Mouse (Mus musculus) CH12.LX (cell line): ENCODE measurements around the gene Ntm. TPM values are rescaled to one million over a fixed set of nuclear protein-coding genes. Genes with fewer than 3 reads are reported as not detected.

Experiments used
- DNase-seq: peaks from one replicate; pipeline ENCODE4 v3.0.0-alpha.2; 2013; ENCODE audit errors: extremely low read depth
- H3K27ac ChIP-seq: 2 replicates; pipeline ENCODE4 v1.5.1; 2012; ENCODE audit warnings: low read depth, mild to moderate bottlenecking, control low read depth, moderate library complexity; ENCODE audit not compliant: insufficient read depth
- H3K27me3 ChIP-seq: replicated peaks from 2 replicates; pipeline ENCODE3; 2012; ENCODE audit warnings: inconsistent platforms
- H3K36me3 ChIP-seq, 2 experiments: replicated peaks in 1 of 2; 2 replicates each; pipeline versions ENCODE3 to v1.6.1; 2012; ENCODE audit warnings: inconsistent platforms in 1 of 2, low read length in 1 of 2, mild to moderate bottlenecking in 1 of 2, mixed read lengths in 1 of 2, moderate library complexity in 1 of 2; ENCODE audit not compliant: control insufficient read depth in 1 of 2, insufficient read depth in 1 of 2
- H3K4me1 ChIP-seq, 2 experiments: 2 replicates each; pipeline ENCODE4 v1.6.1; 2012; ENCODE audit warnings: inconsistent platforms in 1 of 2, moderate library complexity in 1 of 2; ENCODE audit not compliant: insufficient read depth in 2 of 2, control insufficient read depth in 1 of 2
- H3K4me2 ChIP-seq: 2 replicates; pipeline ENCODE4 v1.6.1; 2012; ENCODE audit warnings: low read depth, mild to moderate bottlenecking, control low read depth; ENCODE audit not compliant: poor library complexity, insufficient read depth, severe bottlenecking
- H3K4me3 ChIP-seq, 3 experiments: fragments of 150-350 bp in 1 of 3; sonication (generic) in 1 of 3; replicated peaks in 1 of 3; 2 replicates each; pipeline versions ENCODE3 to v1.5.1; 2011 to 2012; ENCODE audit warnings: low read depth in 2 of 3, low read length in 2 of 3, mild to moderate bottlenecking in 2 of 3, moderate library complexity in 2 of 3, control low read depth in 1 of 3, improper control_type of control experiment in 1 of 3, inconsistent platforms in 1 of 3, mixed read lengths in 1 of 3; ENCODE audit not compliant: poor library complexity in 1 of 3
- H3K79me2 ChIP-seq: replicated peaks from 2 replicates; pipeline ENCODE4 v1.6.1; 2012; ENCODE audit warnings: mild to moderate bottlenecking, moderate library complexity; ENCODE audit not compliant: control insufficient read depth, poor library complexity, insufficient read depth, severe bottlenecking; ENCODE audit errors: extremely low read depth
- H3K9ac ChIP-seq: 2 replicates; pipeline ENCODE4 v1.6.1; 2012; ENCODE audit warnings: low read depth, mild to moderate bottlenecking, control low read depth, moderate library complexity; ENCODE audit not compliant: insufficient read depth
- H3K9me3 ChIP-seq: replicated peaks from 2 replicates; pipeline ENCODE3; 2012; ENCODE audit warnings: low read length, inconsistent platforms, mixed read lengths
- CHD1 ChIP-seq: IDR thresholded peaks from 2 replicates; pipeline ENCODE4 v1.6.1; 2012; ENCODE audit warnings: low read depth, low read length, improper control_type of control experiment, inconsistent platforms
- E2F4 ChIP-seq: IDR thresholded peaks from 2 replicates; pipeline ENCODE4 v1.6.1; 2011; ENCODE audit warnings: low read depth, low read length, improper control_type of control experiment; ENCODE audit not compliant: insufficient replicate concordance
- ELF1 ChIP-seq: IDR thresholded peaks from 2 replicates; pipeline ENCODE4 v1.6.1; 2014; ENCODE audit warnings: low read depth, mild to moderate bottlenecking, inconsistent platforms, low read length, improper control_type of control experiment
- EP300 ChIP-seq: IDR thresholded peaks from 2 replicates; pipeline ENCODE4 v1.6.1; 2011; ENCODE audit warnings: low read length, improper control_type of control experiment
- GABPA ChIP-seq: IDR thresholded peaks from 2 replicates; pipeline ENCODE4 v1.6.1; 2012; ENCODE audit warnings: low read depth, low read length, improper control_type of control experiment, inconsistent platforms; ENCODE audit not compliant: insufficient replicate concordance
- IRF4 ChIP-seq: IDR thresholded peaks from 2 replicates; pipeline ENCODE4 v1.6.1; 2014; ENCODE audit warnings: low read depth, mild to moderate bottlenecking, inconsistent platforms, low read length, improper control_type of control experiment
- JUND ChIP-seq: conservative IDR thresholded peaks from 2 replicates; pipeline ENCODE4 v1.6.1; 2011; ENCODE audit warnings: low read depth, low read length, improper control_type of control experiment
- KAT2A ChIP-seq: IDR thresholded peaks from 2 replicates; pipeline ENCODE4 v1.6.1; 2012; ENCODE audit warnings: low read length, improper control_type of control experiment, inconsistent platforms; ENCODE audit not compliant: insufficient replicate concordance
- MAFK ChIP-seq: IDR thresholded peaks from 2 replicates; pipeline ENCODE4 v1.6.1; 2011; ENCODE audit warnings: low read length, improper control_type of control experiment; ENCODE audit not compliant: insufficient replicate concordance
- MAX ChIP-seq: IDR thresholded peaks from 2 replicates; pipeline ENCODE4 v1.6.1; 2011; ENCODE audit warnings: low read length, improper control_type of control experiment
- NRF1 ChIP-seq: IDR thresholded peaks from 2 replicates; pipeline ENCODE4 v1.6.1; 2014; ENCODE audit warnings: low read depth, mild to moderate bottlenecking, inconsistent platforms, low read length, improper control_type of control experiment, moderate library complexity
- PAX5 ChIP-seq: IDR thresholded peaks from 2 replicates; pipeline ENCODE4 v1.6.1; 2012; ENCODE audit warnings: low read length, inconsistent platforms, mixed read lengths
- POLR2A ChIP-seq: IDR thresholded peaks from 2 replicates; pipeline ENCODE4 v1.6.1; 2011; ENCODE audit warnings: low read depth, mild to moderate bottlenecking, improper control_type of control experiment, low read length
- POLR2AphosphoS2 ChIP-seq: IDR thresholded peaks from 2 replicates; pipeline ENCODE4 v1.6.1; 2011; ENCODE audit warnings: low read depth, low read length, improper control_type of control experiment
- RAD21 ChIP-seq: IDR thresholded peaks from 2 replicates; pipeline ENCODE4 v1.6.1; 2011; ENCODE audit warnings: low read depth, mild to moderate bottlenecking, low read length, improper control_type of control experiment, moderate library complexity
- RCOR1 ChIP-seq: conservative IDR thresholded peaks from 2 replicates; pipeline ENCODE4 v1.6.1; 2012; ENCODE audit warnings: low read depth, mild to moderate bottlenecking, inconsistent platforms, low read length, improper control_type of control experiment
- SMC3 ChIP-seq: IDR thresholded peaks from 2 replicates; pipeline ENCODE4 v1.6.1; 2011; ENCODE audit warnings: low read depth, low read length, improper control_type of control experiment
- TCF12 ChIP-seq: IDR thresholded peaks from 2 replicates; pipeline ENCODE4 v1.6.1; 2014; ENCODE audit warnings: low read depth, mild to moderate bottlenecking, inconsistent platforms, low read length, improper control_type of control experiment
- UBTF ChIP-seq: IDR thresholded peaks from 2 replicates; pipeline ENCODE4 v1.6.1; 2012; ENCODE audit warnings: low read depth, mild to moderate bottlenecking, inconsistent platforms, low read length, improper control_type of control experiment, moderate library complexity
- USF1 ChIP-seq: IDR thresholded peaks from 2 replicates; pipeline ENCODE4 v1.6.1; 2014; ENCODE audit warnings: low read depth, mild to moderate bottlenecking, inconsistent platforms, low read length, improper control_type of control experiment
- USF2 ChIP-seq: conservative IDR thresholded peaks from 2 replicates; pipeline ENCODE4 v1.6.1; 2011; ENCODE audit warnings: low read depth, low read length, improper control_type of control experiment
- ZC3H11A ChIP-seq: IDR thresholded peaks from 2 replicates; pipeline ENCODE4 v1.6.1; 2012; ENCODE audit warnings: low read depth, mild to moderate bottlenecking, inconsistent platforms, low read length, improper control_type of control experiment
- ZKSCAN1 ChIP-seq: IDR thresholded peaks from 2 replicates; pipeline ENCODE4 v1.6.1; 2012; ENCODE audit warnings: low read depth, inconsistent platforms, low read length, improper control_type of control experiment, borderline replicate concordance
- ZMIZ1 ChIP-seq: IDR thresholded peaks from 2 replicates; pipeline ENCODE4 v1.6.1; 2012; ENCODE audit warnings: low read depth, mild to moderate bottlenecking, inconsistent platforms, low read length, improper control_type of control experiment
- ZNF384 ChIP-seq: IDR thresholded peaks from 2 replicates; pipeline ENCODE4 v1.6.1; 2012; ENCODE audit warnings: low read depth, low read length, improper control_type of control experiment, inconsistent platforms
- dilution Hi-C: fragments of 300-500 bp; cut with MboI; formaldehyde crosslinking; loops from 2 replicates; pipeline ENCODE4 v1.14.3; 2020; ENCODE audit warnings: low sequenced_read_pairs; ENCODE audit not compliant: extremely low pct_unique_long_range_greater_than_20kb, extremely low pct_ligation_motif_present
- in situ Hi-C: fragments of 300-500 bp; cut with MboI; formaldehyde crosslinking; loops from 3 replicates; pipeline ENCODE4 v1.14.3; 2019; ENCODE audit warnings: low sequenced_read_pairs, low pct_ligation_motif_present, low pct_unique_long_range_greater_than_20kb, mixed read lengths
- polyA plus RNA-seq: library from polyadenylated mRNA; unstranded; fragments of >175 nt; gene quantifications from 2 replicates; pipeline ENCODE4 v1.2.1, GENCODE M21; 2012; ENCODE audit warnings: low read depth; ENCODE audit not compliant: insufficient read length
- total RNA-seq, 2 experiments: library from RNA; depleted of rRNA; stranded (reverse); fragments of 300-350 nt in 1 of 2; fragments of >200 nt in 1 of 2; gene quantifications; 2 replicates each; pipeline ENCODE4 v1.2.3; 2012 to 2014

Ntm gene
- total and polyA plus RNA-seq, 3 experiments: not detected

- Histone ChIP-seq H3K27me3 (no peaks in the 10 kb centered on the region), H3K9me3 (peaks cover 67% of the 10 kb centered on the region), H3K4me3 (no peak overlapping the region), H3K4me2 (no peak overlapping the region), H3K27ac (no peak overlapping the region), H3K4me1 (no peaks in the 10 kb centered on the region), H3K36me3 (no peaks in the 10 kb centered on the region), H3K79me2 (no peaks in the 10 kb centered on the region), H3K9ac (no peak overlapping the region)
- in situ Hi-C loops: no loop called here
- no peak for DNase-seq
- dilution Hi-C loops: no loop called here
- TF ChIP-seq KAT2A (no peak), GABPA (no peak), ZKSCAN1 (no peak), ZNF384 (no peak), UBTF (no peak), RAD21 (no peak), POLR2AphosphoS2 (no peak), RCOR1 (no peak), MAFK (no peak), USF2 (no peak), E2F4 (no peak), USF1 (no peak)
These were observed 747.1 kb downstream of the Ntm start for GRCm38 (mm10) chr9:29215796-29216195.

GRCm38 (mm10) chr9:29215241-29215640 is 747.7 kb downstream of the Ntm start:
- dilution Hi-C loops: no loop called here
- Histone ChIP-seq H3K4me1 (no peaks in the 10 kb centered on the region), H3K9me3 (peaks cover 67% of the 10 kb centered on the region), H3K27me3 (no peaks in the 10 kb centered on the region), H3K36me3 (no peaks in the 10 kb centered on the region), H3K79me2 (no peaks in the 10 kb centered on the region), H3K4me2 (no peak overlapping the region), H3K9ac (no peak overlapping the region), H3K27ac (no peak overlapping the region), H3K4me3 (no peak overlapping the region)
- TF ChIP-seq POLR2A (no peak), PAX5 (no peak), E2F4 (no peak), SMC3 (no peak), NRF1 (no peak), ELF1 (no peak), MAX (no peak), CHD1 (no peak), JUND (no peak), IRF4 (no peak), TCF12 (no peak), MAFK (no peak), ZC3H11A (no peak), USF1 (no peak), GABPA (no peak), ZMIZ1 (no peak), EP300 (no peak), ZKSCAN1 (no peak)
- DNase-seq: no peak
- in situ Hi-C loops: no loop called here
